Mouse (Mus musculus) hindbrain, embryonic 13.5 days (tissue): ENCODE data around the gene Ccdc60. TPM values are rescaled to one million over a fixed set of nuclear protein-coding genes. Genes with fewer than 3 reads are reported as not detected.
A peak's percentile ranks its signal among the peaks of the same experiment; 100 is the strongest.
"Not testable (repeated sequence)": the region's sequence is repeated elsewhere in the genome, so short reads cannot be mapped to it uniquely, and the experiment has no call there.

Source experiments
- ATAC-seq: fragments of 200-750 bp; cut with Nextera tagmentation; 2 replicates; pipeline ENCODE4 v1.8.0; 2017; ENCODE audit warnings: moderate TSS enrichment; ENCODE audit not compliant: low FRiP score
- H3K27ac ChIP-seq: fragments of 300-500 bp; sonication (generic); 2 replicates; pipeline ENCODE4 v1.5.1; 2015; ENCODE audit warnings: inconsistent platforms, mild to moderate bottlenecking, moderate library complexity
- H3K27me3 ChIP-seq: fragments of 300-500 bp; sonication (generic); 2 replicates; pipeline ENCODE4 v1.6.1; 2015; ENCODE audit warnings: mild to moderate bottlenecking, inconsistent platforms
- H3K36me3 ChIP-seq: fragments of 300-500 bp; sonication (generic); 2 replicates; pipeline ENCODE4 v1.6.1; 2015; ENCODE audit warnings: mild to moderate bottlenecking, inconsistent platforms
- H3K4me1 ChIP-seq: fragments of 300-500 bp; sonication (generic); replicated peaks from 2 replicates; pipeline ENCODE4 v1.6.1; 2015; ENCODE audit warnings: inconsistent platforms
- H3K4me2 ChIP-seq: fragments of 300-500 bp; sonication (generic); 2 replicates; pipeline ENCODE4 v1.6.1; 2015; ENCODE audit warnings: inconsistent platforms, mild to moderate bottlenecking, moderate library complexity
- H3K4me3 ChIP-seq: fragments of 300-500 bp; sonication (generic); 2 replicates; pipeline ENCODE4 v1.5.1; 2015; ENCODE audit warnings: mild to moderate bottlenecking, inconsistent platforms
- H3K9ac ChIP-seq: fragments of 300-500 bp; sonication (generic); 2 replicates; pipeline ENCODE4 v1.6.1; 2015; ENCODE audit warnings: mild to moderate bottlenecking, inconsistent platforms
- H3K9me3 ChIP-seq: fragments of 300-500 bp; sonication (generic); 2 replicates; pipeline ENCODE4 v1.6.1; 2016; ENCODE audit warnings: inconsistent platforms
- WGBS: fragments of 180-500 bp; shearing (Covaris S2); methylation state at CpG from one replicate; pipeline ENCODE4 v1.1.7; 2015; 5-methylcytosine and 5-hydroxymethylcytosine counted together
- polyA plus RNA-seq: library from polyadenylated mRNA; unstranded; fragments of >200 nt; fragmentation: Nextera tagmentation; extraction: Ambion mirVana; gene quantifications from 2 replicates; pipeline ENCODE4 v1.2.1, GENCODE M21; 2015

Gene Ccdc60
- 2.4 and 2.6 TPM in 2 replicates for polyA plus RNA-seq

GRCm38 (mm10) chr5:116288849-116289570 lies at the start of gene Ccdc60:
Gene Ccdc60 (minus strand): TSS chr5:116288985.
- ATAC-seq = peak; percentile 62; the same call in 1 of the 2 replicates
- 0 out of 2 replicates have a peak within 1 kb of the TSS, but pooled peaks have one; percentile 7 for H3K4me3 ChIP-seq
- WGBS = 5% methylated on average over 28 of the region's 28 CpGs
- no peaks in the 10 kb centered on the region for H3K36me3 ChIP-seq
- 0 out of 2 replicates have a peak within 1 kb of the TSS, but pooled peaks have one; percentile 46 for H3K9ac ChIP-seq
- no peaks in the 10 kb centered on the region for H3K9me3 ChIP-seq
- H3K27ac ChIP-seq = peak within 1 kb of the TSS; percentile 65
- no peaks in the 10 kb centered on the region for H3K27me3 ChIP-seq
- peak within 1 kb of the TSS; percentile 40 for H3K4me2 ChIP-seq
- H3K4me1 ChIP-seq = peaks cover 44% of the 10 kb centered on the region

GRCm38 (mm10) chr5:116336191-116336590 lies 47.4 kb upstream of the Ccdc60 start:
- Histone ChIP-seq H3K9me3 (no peaks in the 10 kb centered on the region), H3K9ac (no peak overlapping the region), H3K27me3 (0 out of 2 replicates have a peak, but pooled peaks cover 6% of the 10 kb centered on the region), H3K4me3 (no peak overlapping the region), H3K27ac (no peak overlapping the region), H3K36me3 (no peaks in the 10 kb centered on the region), H3K4me1 (peaks cover 5% of the 10 kb centered on the region), H3K4me2 (no peak overlapping the region)
- no peak for ATAC-seq

DNA sequence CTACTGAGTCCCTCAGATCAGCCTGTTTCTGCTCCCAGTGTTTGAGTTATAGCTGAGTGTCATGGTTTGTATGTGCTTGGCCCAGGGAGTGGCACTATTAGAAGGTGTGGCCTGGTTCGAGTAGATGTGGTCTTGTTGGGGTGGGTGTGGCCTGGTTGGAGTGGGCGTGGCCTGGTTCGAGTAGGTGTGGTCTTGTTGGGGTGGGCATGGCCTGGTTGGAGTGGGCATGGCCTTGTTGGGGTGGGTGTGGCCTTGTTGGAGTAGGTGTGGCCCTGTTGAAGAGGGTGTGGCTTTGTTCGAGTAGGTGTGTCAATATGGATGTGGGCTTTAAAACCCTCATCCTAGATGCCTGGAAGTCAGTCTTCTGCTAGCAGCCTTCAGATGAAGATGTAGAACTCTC lies 40.1 kb upstream of the Ccdc60 start:
- no peak overlapping the region for H3K4me2 ChIP-seq
- no peak for ATAC-seq
- peaks cover 13% of the 10 kb centered on the region for H3K4me1 ChIP-seq
- H3K27ac ChIP-seq = no peak overlapping the region
- H3K9ac ChIP-seq = no peak overlapping the region
- H3K27me3 ChIP-seq = peaks cover 18% of the 10 kb centered on the region
- H3K36me3 ChIP-seq = no peaks in the 10 kb centered on the region
- H3K4me3 ChIP-seq = no peak overlapping the region
- no peaks in the 10 kb centered on the region for H3K9me3 ChIP-seq
- WGBS = 92% methylated on average over 4 of the region's 4 CpGs

DNA sequence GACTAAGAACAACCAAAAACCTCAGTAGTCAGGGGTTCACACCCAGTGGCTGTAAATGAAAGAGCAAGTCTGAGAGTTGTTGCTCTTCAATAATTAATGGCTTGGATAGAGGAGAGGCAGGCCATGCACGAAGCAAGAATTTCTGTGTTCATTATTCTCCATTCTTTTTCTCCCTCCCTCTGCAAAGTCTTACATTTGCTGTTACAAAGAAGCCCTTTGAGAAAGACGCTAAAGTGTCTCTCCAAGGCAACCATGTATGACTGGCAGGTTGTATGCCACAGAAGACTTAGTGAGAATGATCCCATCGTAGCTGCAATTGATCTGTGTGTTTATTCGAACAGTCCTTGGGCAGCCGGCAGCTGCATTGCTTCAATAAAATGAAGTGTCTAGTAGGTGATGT lies 34.6 kb upstream of the Ccdc60 start:
- WGBS = 15% methylated on average over 5 of the region's 5 CpGs
- ATAC-seq = no peak
- H3K4me1 ChIP-seq = peaks cover 36% of the 10 kb centered on the region
- no peak overlapping the region for H3K4me2 ChIP-seq
- H3K9ac ChIP-seq = no peak overlapping the region
- H3K27me3 ChIP-seq = peaks cover 40% of the 10 kb centered on the region
- H3K4me3 ChIP-seq = no peak overlapping the region
- H3K27ac ChIP-seq = peak overlapping the region; percentile 88
- H3K36me3 ChIP-seq = no peaks in the 10 kb centered on the region
- no peaks in the 10 kb centered on the region for H3K9me3 ChIP-seq

DNA sequence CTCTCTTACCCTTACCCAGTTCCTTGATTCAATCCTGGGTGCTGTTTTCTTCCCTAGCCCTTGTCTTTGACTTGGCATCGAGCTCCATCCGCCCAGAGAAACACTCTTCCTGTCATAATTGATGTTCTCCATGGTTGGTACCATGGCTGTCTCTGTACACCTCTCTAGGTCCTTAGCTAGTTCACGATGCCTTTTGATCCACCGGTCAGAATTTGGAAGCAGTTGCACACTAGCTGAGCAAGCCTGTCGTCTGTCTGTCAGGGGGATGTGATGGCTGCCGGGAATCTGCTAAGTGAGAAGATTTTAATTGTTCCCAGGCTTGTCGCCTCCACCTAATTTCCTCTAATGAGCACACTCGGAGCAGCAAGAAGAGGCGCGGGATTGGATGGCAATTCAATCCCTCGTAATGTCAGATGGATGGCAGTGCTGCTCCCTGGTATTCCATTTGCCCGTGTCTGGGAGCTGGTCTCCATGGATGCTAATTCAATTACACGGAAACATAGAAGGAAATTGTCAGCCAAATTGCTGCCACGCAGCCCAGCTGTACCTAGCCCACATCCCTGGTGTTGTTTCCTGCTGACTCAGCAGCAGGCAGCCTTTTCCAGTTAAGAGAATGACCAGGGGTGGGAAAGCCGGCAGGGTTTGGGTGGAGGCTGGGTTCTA lies 33.7 kb upstream of the Ccdc60 start:
- Histone ChIP-seq H3K4me2 (peak overlapping the region; percentile 31), H3K27ac (peak overlapping the region; percentile 88), H3K9me3 (no peaks in the 10 kb centered on the region), H3K4me1 (peaks cover 36% of the 10 kb centered on the region), H3K9ac (no peak overlapping the region), H3K4me3 (no peak overlapping the region), H3K36me3 (no peaks in the 10 kb centered on the region), H3K27me3 (peaks cover 40% of the 10 kb centered on the region)
- 21% methylated on average over 15 of the region's 15 CpGs for WGBS
- peak; percentile 95 for ATAC-seq

GRCm38 (mm10) chr5:116313711-116314110 lies 24.9 kb upstream of the Ccdc60 start:
- no peak overlapping the region for H3K4me2 ChIP-seq
- H3K36me3 ChIP-seq = no peaks in the 10 kb centered on the region
- H3K4me3 ChIP-seq = no peak overlapping the region
- no peak overlapping the region for H3K9ac ChIP-seq
- ATAC-seq = no peak
- H3K4me1 ChIP-seq = peaks cover 34% of the 10 kb centered on the region
- H3K27ac ChIP-seq = peak overlapping the region; percentile 44; the same call in 1 of the 2 replicates
- no peaks in the 10 kb centered on the region for H3K9me3 ChIP-seq
- WGBS = 76% methylated on average over 8 of the region's 8 CpGs
- peaks cover 12% of the 10 kb centered on the region; the same call in 1 of the 2 replicates for H3K27me3 ChIP-seq

DNA sequence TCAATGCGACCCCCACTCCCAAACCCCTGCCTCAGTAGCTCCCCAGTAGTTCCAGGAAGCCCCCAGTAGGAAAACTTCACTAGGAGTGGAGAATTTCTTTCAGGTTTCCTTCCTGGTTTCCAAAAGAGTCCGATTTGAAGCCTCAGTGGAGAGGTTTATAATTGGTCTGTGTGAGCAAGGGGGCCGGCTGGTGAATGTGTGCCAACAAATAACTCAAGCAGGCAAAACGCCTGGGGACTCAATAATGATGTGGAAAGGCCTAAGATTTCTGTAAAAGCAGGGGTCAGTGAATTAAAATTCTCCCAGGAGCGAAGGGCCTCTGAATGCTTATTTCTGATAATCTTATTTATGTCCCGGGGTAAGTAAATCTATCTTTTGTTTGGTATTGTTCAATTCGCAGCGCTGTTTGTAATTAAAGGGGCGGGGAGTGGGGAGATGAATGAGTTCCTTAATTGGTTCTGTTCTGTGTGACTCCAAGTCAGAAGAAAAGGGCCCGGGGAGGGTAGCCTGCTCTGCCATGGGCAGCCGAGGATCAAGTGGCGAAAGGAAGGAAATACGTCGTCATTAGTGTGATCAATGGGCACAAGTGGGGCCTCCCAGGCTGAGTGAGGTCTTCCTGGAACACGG lies 23.4 kb upstream of the Ccdc60 start:
- peaks cover 9% of the 10 kb centered on the region; the same call in 1 of the 2 replicates for H3K27me3 ChIP-seq
- H3K4me1 ChIP-seq = peaks cover 34% of the 10 kb centered on the region
- no peaks in the 10 kb centered on the region for H3K36me3 ChIP-seq
- H3K9me3 ChIP-seq = no peaks in the 10 kb centered on the region
- peak; percentile 65 for ATAC-seq
- 19% methylated on average over 15 of the region's 15 CpGs for WGBS
- H3K4me3 ChIP-seq = peak overlapping the region; percentile 19
- peak overlapping the region; percentile 19 for H3K9ac ChIP-seq
- peak overlapping the region; percentile 40 for H3K4me2 ChIP-seq
- peak overlapping the region; percentile 82 for H3K27ac ChIP-seq

DNA sequence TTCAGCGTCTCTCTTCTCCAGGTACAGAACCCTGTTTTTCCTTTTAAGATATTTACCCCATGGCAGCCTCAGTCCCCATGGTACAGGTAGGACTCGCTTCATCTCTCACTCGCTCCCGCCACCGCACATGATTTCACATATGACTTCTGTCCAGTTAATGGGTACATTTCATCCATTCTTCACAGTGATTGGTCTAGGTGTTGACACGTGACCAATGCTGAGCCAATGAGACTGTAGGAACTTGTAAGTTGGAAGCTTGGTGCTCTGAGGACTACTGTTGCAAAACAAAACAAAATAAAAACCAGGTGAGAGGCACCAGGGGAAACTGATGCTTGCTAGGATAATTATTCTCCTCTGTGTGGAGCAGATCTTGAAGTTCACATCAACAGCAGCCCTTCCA lies 22.9 kb upstream of the Ccdc60 start:
- WGBS = 95% methylated on average over 6 of the region's 6 CpGs

GRCm38 (mm10) chr5:116309383-116309801 lies 20.6 kb upstream of the Ccdc60 start:
- Histone ChIP-seq H3K9me3 (no peaks in the 10 kb centered on the region), H3K36me3 (no peaks in the 10 kb centered on the region), H3K4me3 (no peak overlapping the region), H3K4me2 (0 out of 2 replicates have a peak overlapping the region, but pooled peaks have one; percentile 13), H3K27me3 (peaks cover 1% of the 10 kb centered on the region; the same call in 1 of the 2 replicates), H3K27ac (0 out of 2 replicates have a peak overlapping the region, but pooled peaks have one; percentile 20), H3K4me1 (peaks cover 34% of the 10 kb centered on the region), H3K9ac (no peak overlapping the region)
- WGBS = 34% methylated on average over 6 of the region's 6 CpGs
- ATAC-seq = peak; percentile 38; the same call in 1 of the 2 replicates

More for the DNA sequence above, 22.9 kb upstream of the Ccdc60 start:
- no peak overlapping the region for H3K4me3 ChIP-seq
- peak overlapping the region; percentile 82 for H3K27ac ChIP-seq
- H3K4me2 ChIP-seq = peak overlapping the region; percentile 40; the same call in 1 of the 2 replicates
- peaks cover 34% of the 10 kb centered on the region for H3K4me1 ChIP-seq
- 0 out of 2 replicates have a peak, but pooled peaks have one; percentile 27 for ATAC-seq
- peaks cover 5% of the 10 kb centered on the region; the same call in 1 of the 2 replicates for H3K27me3 ChIP-seq
- no peaks in the 10 kb centered on the region for H3K9me3 ChIP-seq
- peak overlapping the region; percentile 19; the same call in 1 of the 2 replicates for H3K9ac ChIP-seq
- no peaks in the 10 kb centered on the region for H3K36me3 ChIP-seq

DNA sequence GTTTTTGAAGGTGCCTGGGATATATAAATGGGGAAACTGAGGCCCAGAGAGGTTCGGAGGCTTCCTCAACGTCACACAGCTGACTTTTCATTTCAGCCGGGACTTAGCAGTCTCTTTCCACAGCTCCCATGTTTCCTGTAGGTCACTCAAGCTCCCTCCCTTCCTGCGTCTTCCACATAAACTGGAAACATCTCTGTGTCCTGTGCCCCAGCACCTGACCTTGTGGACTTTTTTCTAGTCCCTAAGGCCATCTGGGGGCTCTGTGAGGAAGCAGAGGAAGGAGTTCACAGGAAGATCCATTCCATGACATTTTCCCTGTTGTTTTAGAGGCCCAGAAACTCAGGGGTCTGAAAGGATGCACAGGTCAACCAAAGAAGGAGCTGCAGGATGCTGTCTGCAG lies 16.8 kb upstream of the Ccdc60 start:
- no peaks in the 10 kb centered on the region for H3K27me3 ChIP-seq
- no peaks in the 10 kb centered on the region for H3K36me3 ChIP-seq
- no peak overlapping the region for H3K9ac ChIP-seq
- H3K4me2 ChIP-seq = no peak overlapping the region
- 86% methylated on average over 4 of the region's 4 CpGs for WGBS
- H3K27ac ChIP-seq = no peak overlapping the region
- H3K4me1 ChIP-seq = peaks cover 9% of the 10 kb centered on the region
- ATAC-seq = no peak
- no peak overlapping the region for H3K4me3 ChIP-seq
- no peaks in the 10 kb centered on the region for H3K9me3 ChIP-seq

- not testable (repeated sequence) for H3K9me3 ChIP-seq, H3K4me2 ChIP-seq, H3K27ac ChIP-seq, ATAC-seq, H3K4me3 ChIP-seq, H3K36me3 ChIP-seq, H3K27me3 ChIP-seq, H3K9ac ChIP-seq, H3K4me1 ChIP-seq
These were observed 16.4 kb upstream of the Ccdc60 start for GRCm38 (mm10) chr5:116305146-116305545.

DNA sequence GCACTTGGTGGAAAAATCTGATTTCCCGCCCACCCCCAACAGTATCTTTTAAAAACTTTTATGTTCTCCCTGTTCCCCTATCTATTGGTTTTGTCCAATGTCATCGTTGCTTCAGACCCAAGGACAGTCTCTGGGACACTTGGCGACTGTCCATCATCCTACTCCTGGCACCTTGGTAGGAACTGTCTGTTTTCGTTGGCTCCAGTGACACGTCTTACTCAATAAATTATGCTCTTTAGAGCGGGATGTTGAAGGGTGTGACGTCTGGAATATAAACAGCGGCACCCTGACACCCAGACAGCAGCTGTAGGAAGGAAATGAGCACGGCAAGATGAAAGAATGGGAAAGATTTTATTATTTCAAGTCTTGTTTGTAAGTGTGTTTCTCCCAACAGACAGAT lies 12.2 kb upstream of the Ccdc60 start:
- no peaks in the 10 kb centered on the region for H3K36me3 ChIP-seq
- no peak for ATAC-seq
- H3K4me1 ChIP-seq = no peaks in the 10 kb centered on the region
- no peak overlapping the region for H3K4me2 ChIP-seq
- no peak overlapping the region for H3K9ac ChIP-seq
- no peak overlapping the region for H3K27ac ChIP-seq
- peaks cover 1% of the 10 kb centered on the region for H3K9me3 ChIP-seq
- no peak overlapping the region for H3K4me3 ChIP-seq
- no peaks in the 10 kb centered on the region for H3K27me3 ChIP-seq
- WGBS = 73% methylated on average over 9 of the region's 9 CpGs
